Mouse (Mus musculus) liver, postnatal 0 days (tissue): ENCODE results near the gene Ralgds. TPM values are rescaled to one million over a fixed set of nuclear protein-coding genes. Genes with fewer than 3 reads are reported as not detected.
A peak's percentile ranks its signal among the peaks of the same experiment; 100 is the strongest.

Experiments
- ATAC-seq: fragments of 200-750 bp; cut with Nextera tagmentation; 2 replicates; pipeline ENCODE4 v1.8.0; 2017; ENCODE audit warnings: mild to moderate bottlenecking, moderate library complexity
- DNase-seq: peaks from one replicate; pipeline ENCODE4 v3.0.0-alpha.2; 2016
- H3K27ac ChIP-seq: fragments of 300-500 bp; sonication (generic); 2 replicates; pipeline ENCODE4 v1.5.1; 2014; ENCODE audit warnings: antibody characterized with exemption, moderate library complexity, mild to moderate bottlenecking, low read depth
- H3K27me3 ChIP-seq: fragments of 300-500 bp; sonication (generic); 2 replicates; pipeline ENCODE4 v1.6.1; 2014; ENCODE audit warnings: low read length, control low read depth, mixed read lengths; ENCODE audit not compliant: insufficient read depth
- H3K36me3 ChIP-seq: fragments of 300-500 bp; sonication (generic); replicated peaks from 2 replicates; pipeline ENCODE4 v1.6.1; 2014; ENCODE audit warnings: mild to moderate bottlenecking, control low read depth, low read length, moderate library complexity, mixed read lengths; ENCODE audit not compliant: insufficient read depth
- H3K4me1 ChIP-seq: fragments of 300-500 bp; sonication (generic); 2 replicates; pipeline ENCODE4 v1.6.1; 2014; ENCODE audit warnings: antibody characterized with exemption, mild to moderate bottlenecking, control low read depth; ENCODE audit not compliant: insufficient read depth
- H3K4me2 ChIP-seq: fragments of 300-500 bp; sonication (generic); 2 replicates; pipeline ENCODE4 v1.6.1; 2014; ENCODE audit warnings: low read depth, mild to moderate bottlenecking, low read length, moderate library complexity, mixed read lengths
- H3K4me3 ChIP-seq: fragments of 300-500 bp; sonication (generic); 2 replicates; pipeline ENCODE4 v1.5.1; 2014; ENCODE audit warnings: low read depth, low read length
- H3K9ac ChIP-seq: fragments of 300-500 bp; sonication (generic); replicated peaks from 2 replicates; pipeline ENCODE4 v1.6.1; 2014; ENCODE audit warnings: mild to moderate bottlenecking, moderate library complexity
- H3K9me3 ChIP-seq: fragments of 300-500 bp; sonication (generic); 2 replicates; pipeline ENCODE4 v1.6.1; 2016; ENCODE audit warnings: mild to moderate bottlenecking, control low read depth, low read length, mixed read lengths
- CTCF ChIP-seq: sonication (generic); IDR thresholded peaks from 2 replicates; pipeline ENCODE4 v1.5.1; 2016; ENCODE audit warnings: antibody characterized with exemption, low read depth
- EP300 ChIP-seq: IDR thresholded peaks from 2 replicates; pipeline ENCODE4 v1.6.1; 2016; ENCODE audit warnings: antibody characterized with exemption, low read depth, mild to moderate bottlenecking
- WGBS: fragments of 180-500 bp; shearing (Covaris S2); extraction: QIAGEN DNeasy Blood & Tissue Kit; methylation state at CpG from one replicate; pipeline ENCODE4 v1.1.7; 2014; ENCODE audit not compliant: insufficient replicate concordance; 5-methylcytosine and 5-hydroxymethylcytosine counted together
- polyA plus RNA-seq: library from polyadenylated mRNA; unstranded; fragments of >200 nt; fragmentation: Nextera tagmentation; extraction: Ambion mirVana; gene quantifications from 2 replicates; pipeline ENCODE4 v1.2.1, GENCODE M21; 2015

Ralgds gene
- polyA plus RNA-seq, 1 experiment from 2014 or later: 1.8 TPM

DNA sequence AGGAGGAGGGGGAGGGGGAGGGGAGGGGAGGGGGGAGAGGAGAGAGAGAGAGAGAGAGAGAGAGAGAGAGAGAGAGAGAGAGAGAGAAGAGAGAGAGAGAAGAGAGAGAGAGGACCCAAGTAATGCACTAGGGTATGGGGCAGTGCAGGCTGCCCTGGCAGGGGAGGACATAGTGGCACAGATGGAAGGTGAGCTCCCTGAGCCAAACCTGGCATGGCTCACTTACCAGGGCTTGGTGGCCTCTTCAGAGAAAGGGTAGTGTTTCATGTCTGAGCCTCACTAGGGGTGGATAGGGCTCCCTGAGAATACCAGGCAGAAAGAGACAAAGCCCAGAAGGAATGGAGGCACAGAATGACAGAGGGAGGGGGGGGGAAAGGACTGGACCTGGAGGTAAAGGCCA is 50.9 kb downstream of the Ralgds start:
- Histone ChIP-seq H3K36me3 (peaks cover 15% of the 10 kb centered on the region), H3K4me2 (no peak overlapping the region), H3K4me1 (no peaks in the 10 kb centered on the region), H3K27me3 (no peaks in the 10 kb centered on the region), H3K9ac (no peak overlapping the region), H3K4me3 (no peak overlapping the region), H3K9me3 (no peaks in the 10 kb centered on the region), H3K27ac (no peak overlapping the region)
- ATAC-seq (no peak), DNase-seq (no peak)
- TF ChIP-seq EP300: no peak
- no peak for TF ChIP-seq CTCF

DNA sequence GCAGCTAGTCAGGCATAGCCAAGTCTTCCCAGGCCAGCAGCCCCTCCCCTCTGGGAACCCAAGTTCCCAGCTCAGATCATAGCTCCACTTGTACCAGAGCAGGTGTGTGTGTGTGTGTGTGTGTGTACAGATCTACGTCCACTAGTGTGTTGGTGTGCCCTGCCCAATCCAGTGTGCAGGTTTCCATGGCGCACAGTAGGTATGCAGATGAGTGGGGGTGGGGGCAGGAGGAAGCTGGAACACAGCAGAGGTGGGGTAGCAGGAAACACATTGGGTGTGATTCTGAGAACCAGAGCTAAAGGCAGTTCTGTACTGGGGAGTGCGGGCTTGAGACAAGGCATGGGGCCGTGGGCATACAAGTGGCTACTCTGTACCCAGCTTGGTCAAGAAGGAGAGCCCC is 51.5 kb downstream of the Ralgds start:
- H3K36me3 ChIP-seq: peaks cover 19% of the 10 kb centered on the region
- no peak overlapping the region for H3K4me2 ChIP-seq
- DNase-seq: no peak
- no peaks in the 10 kb centered on the region for H3K9me3 ChIP-seq
- WGBS: 92% methylated on average over 4 of the region's 4 CpGs
- no peak overlapping the region for H3K27ac ChIP-seq
- H3K9ac ChIP-seq: no peak overlapping the region
- no peak overlapping the region for H3K4me3 ChIP-seq
- TF ChIP-seq CTCF (no peak), EP300 (no peak)
- no peaks in the 10 kb centered on the region for H3K27me3 ChIP-seq
- H3K4me1 ChIP-seq: no peaks in the 10 kb centered on the region
- no peak for ATAC-seq

DNA sequence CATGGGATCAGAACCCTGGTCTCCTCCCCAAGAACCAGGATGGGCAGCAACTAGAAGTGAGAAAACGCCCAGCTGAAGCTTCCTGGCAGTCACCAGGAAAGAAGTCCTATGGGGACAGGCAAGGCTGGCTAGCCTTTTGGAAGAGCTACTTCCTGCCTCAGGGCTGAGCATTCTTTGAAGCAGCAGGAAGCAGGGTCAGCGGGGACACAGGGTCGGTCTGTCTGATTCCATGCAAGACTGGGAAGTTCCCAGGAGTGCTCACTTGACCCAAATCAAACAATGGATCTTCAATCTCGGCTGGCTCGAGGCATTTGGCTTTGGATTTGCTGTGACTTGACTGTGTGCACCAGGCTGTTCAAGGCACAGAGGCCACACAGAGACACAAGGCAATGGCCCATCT is 53.6 kb downstream of the Ralgds start:
- Histone ChIP-seq H3K9ac (no peak overlapping the region), H3K9me3 (no peaks in the 10 kb centered on the region), H3K4me2 (no peak overlapping the region), H3K27me3 (no peaks in the 10 kb centered on the region), H3K4me1 (no peaks in the 10 kb centered on the region), H3K4me3 (no peak overlapping the region), H3K36me3 (peaks cover 34% of the 10 kb centered on the region), H3K27ac (no peak overlapping the region)
- TF ChIP-seq EP300 (no peak), CTCF (no peak)
- DNase-seq (no peak), ATAC-seq (no peak)
- 63% methylated on average over 5 of the region's 5 CpGs for WGBS

DNA sequence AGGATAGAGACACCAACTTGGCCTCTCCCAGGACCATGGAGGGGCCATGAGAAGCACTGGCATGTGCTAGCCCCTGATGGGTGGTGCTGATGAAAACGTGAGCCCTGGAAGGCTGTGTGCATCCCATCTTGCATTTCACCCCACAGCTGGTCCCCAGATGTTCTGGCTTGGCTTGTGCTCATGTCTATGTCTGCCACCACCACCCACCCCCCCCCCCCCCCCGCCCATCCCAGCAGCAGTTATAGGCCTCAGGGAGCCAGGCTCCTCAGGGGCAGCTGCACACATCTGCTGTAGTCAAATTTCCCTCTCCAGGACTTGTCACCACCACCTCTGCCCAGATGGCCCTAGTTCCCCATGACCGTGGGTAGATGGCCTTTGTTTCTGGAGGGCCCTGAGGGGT is 57.0 kb downstream of the Ralgds start:
- 83% methylated on average over 3 of the region's 3 CpGs for WGBS
- Histone ChIP-seq H3K36me3 (peaks cover 60% of the 10 kb centered on the region), H3K4me3 (no peak overlapping the region), H3K4me2 (no peak overlapping the region), H3K4me1 (no peaks in the 10 kb centered on the region), H3K9ac (no peak overlapping the region), H3K27me3 (no peaks in the 10 kb centered on the region), H3K9me3 (no peaks in the 10 kb centered on the region), H3K27ac (no peak overlapping the region)
- ATAC-seq (no peak), DNase-seq (no peak)
- TF ChIP-seq EP300 (no peak), CTCF (no peak)

DNA sequence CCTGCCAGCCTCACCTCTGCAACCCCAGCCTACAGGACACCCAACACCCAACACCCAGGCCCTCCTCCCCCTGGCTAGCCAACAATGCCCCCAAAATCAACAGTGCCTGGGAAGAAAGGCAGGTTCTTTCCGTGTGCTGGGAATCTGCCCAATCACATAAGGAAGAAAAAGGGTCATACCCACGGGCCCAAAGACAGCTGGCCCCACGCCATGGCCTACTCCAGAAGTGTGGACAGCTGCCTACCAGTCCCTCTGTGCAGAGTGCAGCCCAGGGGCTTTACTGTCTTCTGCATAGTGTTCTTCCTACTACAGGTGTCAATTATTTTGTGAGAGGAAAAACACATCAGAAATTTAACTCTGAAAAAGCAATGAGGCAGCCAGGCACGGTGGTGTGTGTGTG is 62.4 kb downstream of the Ralgds start:
- TF ChIP-seq CTCF: no peak
- no peak for TF ChIP-seq EP300
- 86% methylated on average over 4 of the region's 4 CpGs for WGBS
- Histone ChIP-seq H3K9ac (no peak overlapping the region), H3K4me1 (no peaks in the 10 kb centered on the region), H3K4me2 (no peak overlapping the region), H3K27me3 (no peaks in the 10 kb centered on the region), H3K9me3 (no peaks in the 10 kb centered on the region), H3K36me3 (peaks cover 61% of the 10 kb centered on the region), H3K27ac (no peak overlapping the region), H3K4me3 (no peak overlapping the region)
- DNase-seq: no peak
- ATAC-seq: no peak

DNA sequence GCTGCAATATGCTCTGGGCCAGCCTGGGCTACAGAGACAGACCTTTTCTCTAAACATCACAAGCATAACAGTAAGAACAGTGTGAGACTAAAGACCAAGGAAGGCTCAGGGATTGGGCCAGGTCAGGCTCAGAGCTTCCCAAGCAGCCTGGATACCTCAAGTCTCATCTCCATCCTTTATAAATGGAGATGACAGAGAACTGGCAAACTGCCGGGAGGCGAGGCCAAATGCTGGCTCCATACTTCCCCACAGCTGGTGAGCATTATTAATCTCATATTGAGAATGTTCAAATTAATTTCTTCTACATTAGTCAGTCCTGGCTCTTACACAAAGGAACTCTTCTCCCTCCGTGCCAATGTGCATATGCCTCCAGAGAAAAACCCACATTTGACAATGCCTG is 63.9 kb downstream of the Ralgds start:
- H3K27ac ChIP-seq: no peak overlapping the region
- no peaks in the 10 kb centered on the region for H3K27me3 ChIP-seq
- peaks cover 1% of the 10 kb centered on the region; the same call in 1 of the 2 replicates for H3K4me1 ChIP-seq
- WGBS: 86% methylated on average over 3 of the region's 3 CpGs
- TF ChIP-seq CTCF (no peak), EP300 (no peak)
- H3K9ac ChIP-seq: no peak overlapping the region
- DNase-seq (no peak), ATAC-seq (no peak)
- H3K4me3 ChIP-seq: no peak overlapping the region
- no peaks in the 10 kb centered on the region for H3K9me3 ChIP-seq
- H3K36me3 ChIP-seq: peaks cover 50% of the 10 kb centered on the region
- H3K4me2 ChIP-seq: no peak overlapping the region

DNA sequence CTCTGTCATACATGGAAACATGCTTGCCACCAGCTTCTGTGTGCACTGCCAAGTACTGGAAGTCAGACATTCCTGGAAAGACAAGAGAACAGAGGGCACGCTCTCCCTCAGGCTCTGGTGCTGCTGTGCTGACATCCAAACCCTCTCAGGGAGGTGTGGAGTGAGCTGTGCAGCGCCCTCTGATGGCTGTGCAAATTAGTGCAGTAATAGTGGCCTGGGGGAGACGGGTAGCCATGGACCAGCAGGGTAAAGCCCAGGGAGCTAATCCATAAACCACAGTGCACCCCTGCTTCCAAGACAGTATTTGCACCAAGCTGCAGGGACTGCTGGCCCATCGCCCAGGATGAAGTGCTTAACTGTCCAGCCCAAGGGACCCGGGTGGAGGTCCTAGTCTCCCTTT is 65.1 kb downstream of the Ralgds start:
- TF ChIP-seq EP300 (no peak), CTCF (peak; percentile 62)
- Histone ChIP-seq H3K27me3 (no peaks in the 10 kb centered on the region), H3K9me3 (no peaks in the 10 kb centered on the region), H3K4me2 (no peak overlapping the region), H3K36me3 (peaks cover 39% of the 10 kb centered on the region), H3K4me3 (no peak overlapping the region), H3K9ac (no peak overlapping the region), H3K27ac (no peak overlapping the region), H3K4me1 (peaks cover 4% of the 10 kb centered on the region; the same call in 1 of the 2 replicates)
- DNase-seq: no peak
- ATAC-seq: no peak
- WGBS: 86% methylated on average over 5 of the region's 5 CpGs
